Mouse (Mus musculus): ENCODE results near the gene Olfr1480.

Gene Olfr1480

GRCm38 (mm10) chr19:13527613-13528012 lies at the start of gene Olfr1480:
TSS of gene Olfr1480 (plus strand) at chr19:13527913.
- CTCF ChIA-PET = no interaction called here

- CTCF ChIA-PET = no interaction called here
Measured at GRCm38 (mm10) chr19:13480096-13480495, 47.6 kb upstream of the Olfr1480 start, which contains the start of gene Olfr1475. TSS of gene Olfr1475 (minus strand) at chr19:13480196.

GRCm38 (mm10) chr19:13500246-13500645 lies 27.5 kb upstream of the Olfr1480 start, which contains the start of gene Olfr1477:
TSS of gene Olfr1477 (plus strand) at chr19:13500546.
- CTCF ChIA-PET = no interaction called here
